ENCODE assay signal across 8 mouse cellular contexts in the genomic region with DNA sequence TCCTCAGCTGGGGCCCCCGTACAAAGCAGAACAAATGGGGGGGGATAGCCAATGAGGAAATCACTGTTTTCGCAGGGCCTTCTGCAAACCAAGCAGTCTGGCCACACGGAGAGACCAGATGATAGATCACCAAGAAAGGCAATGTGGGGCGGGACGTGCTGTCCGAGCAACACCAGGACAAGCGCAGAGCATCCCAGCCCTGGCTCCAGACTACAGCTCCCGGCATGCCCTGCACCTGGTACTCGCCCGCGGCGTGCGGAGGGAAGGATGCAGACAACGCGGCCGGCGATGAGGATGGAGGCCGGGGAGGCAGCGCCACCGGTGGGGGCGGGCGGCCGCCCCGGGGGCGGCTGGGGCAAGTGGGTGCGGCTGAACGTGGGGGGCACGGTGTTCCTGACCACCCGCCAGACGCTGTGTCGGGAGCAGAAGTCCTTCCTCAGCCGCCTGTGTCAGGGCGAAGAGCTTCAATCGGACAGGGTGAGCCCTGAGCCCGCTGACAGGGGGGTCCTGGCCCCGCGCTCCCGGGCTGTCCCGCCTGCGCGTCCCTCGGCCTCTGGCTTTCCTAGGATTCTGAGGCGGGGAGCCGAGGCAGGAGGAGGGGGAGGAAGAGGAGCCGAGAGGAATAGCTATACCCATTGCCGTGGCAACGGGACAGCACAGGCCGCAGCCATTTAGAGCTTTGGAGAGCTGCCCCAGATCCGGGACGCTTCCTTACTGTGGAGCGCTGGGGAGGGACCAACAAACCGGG. TPM values are rescaled to one million over a fixed set of nuclear protein-coding genes. Genes with fewer than 3 reads are reported as not detected.
A peak's percentile ranks its signal among the peaks of the same experiment; 100 is the strongest.
DNase-seq lines count a peak whose midpoint lies in the region; ATAC-seq and TF ChIP-seq lines count a peak whose summit lies in the region.

Kctd17 (plus strand) TSS at position 174 of the 748 bp plus-strand sequence.

- under 1% methylated on average over 48 of the region's 52 CpGs for WGBS in neural tube, embryonic 15.5 days

- no peak for TF ChIP-seq CTCF in layer of hippocampus, adult 2 months (conservative IDR thresholded peaks at IDR 0.05)

- H3K4me3 ChIP-seq in layer of hippocampus, adult 2 months: peak within 1 kb of the TSS; percentile 83
- H3K4me3 ChIP-seq in neural tube, embryonic 15.5 days (replicated peaks): peak within 1 kb of the TSS; percentile 58

- H3K9me3 ChIP-seq in neural tube, embryonic 15.5 days (replicated peaks): no peaks in the 10 kb centered on the region

- peak within 1 kb of the TSS; percentile 69 for H3K9ac ChIP-seq in neural tube, embryonic 15.5 days (replicated peaks)

- H3K27ac ChIP-seq in layer of hippocampus, adult 2 months: peak within 1 kb of the TSS; percentile 98
- H3K27ac ChIP-seq in neural tube, embryonic 15.5 days (replicated peaks): peak within 1 kb of the TSS; percentile 69

- H3K36me3 ChIP-seq in neural tube, embryonic 15.5 days: peaks cover 26% of the 10 kb centered on the region

- peaks cover 33% of the 10 kb centered on the region for H3K4me1 ChIP-seq in neural tube, embryonic 15.5 days

- peak within 1 kb of the TSS; percentile 85 for H3K4me2 ChIP-seq in neural tube, embryonic 15.5 days

- no peaks in the 10 kb centered on the region for H3K27me3 ChIP-seq in neural tube, embryonic 15.5 days (replicated peaks)

- peak; percentile 85 for DNase-seq in Muller cell, postnatal 12 days (ENCODE audit: inconsistent ontology term)
- DNase-seq in cerebellum, adult 18-20 months: peak; percentile 88 to 93
- DNase-seq in forelimb bud, embryonic 11.5 days (ENCODE audit: low read depth, low spot score): peak; percentile 49
- peak; percentile 80 for DNase-seq in heart, postnatal 4 days
- peak; percentile 78 to 83 for DNase-seq in layer of hippocampus, adult 2 months (ENCODE audit: low spot score in 2 of 2)
- peak; percentile 66 to 71 for DNase-seq in lung, adult 18-20 months
- peak; percentile 82 for DNase-seq in urinary bladder, postnatal 14 days (ENCODE audit: low spot score)

- peak; percentile 90 for ATAC-seq in neural tube, embryonic 15.5 days (ENCODE audit: low FRiP score)

RNA-seq across cellular contexts. Expression of gene Kctd17, which starts in this region (rescaled TPM):
- 10 to 100 TPM; 72.0 to 74.8 TPM for total RNA-seq in heart, postnatal 4 days (2021)
- total RNA-seq in layer of hippocampus, adult 2 months (2021): 100 to 1,000 TPM; 263 to 271 TPM
- 141 and 158 TPM in 2 replicates for polyA plus RNA-seq in neural tube, embryonic 15.5 days (2015; fragmentation: Nextera tagmentation; extraction: Ambion mirVana)

Comparison
In these comparisons a context has a peak if more than half of its experiments do, and no peak if none do; other contexts are left out.
1. Peak in every context shown above with its lines: DNase-seq, ATAC-seq, H3K4me3 ChIP-seq and H3K27ac ChIP-seq.